Mouse (Mus musculus): ENCODE results near the gene Rbm17. TPM values are rescaled to one million over a fixed set of nuclear protein-coding genes. Genes with fewer than 3 reads are reported as not detected.
A peak's percentile ranks its signal among the peaks of the same experiment; 100 is the strongest.
"Not testable (repeated sequence)": the region's sequence is repeated elsewhere in the genome, so short reads cannot be mapped to it uniquely, and the experiment has no call there.

Gene Rbm17
- total RNA-seq, 2 experiments from 2014 or later, result 45.3 to 53.5 TPM

GRCm38 (mm10) chr2:11548508-11548907, 55.4 kb downstream of the Rbm17 start:
- no peak for DNase-seq
- intact Hi-C loops (cut with DNase I), result no loop called here

- intact Hi-C loops (cut with DNase I), result no loop called here
- DNase-seq, result no peak
Observed at GRCm38 (mm10) chr2:11547609-11548008, 56.3 kb downstream of the Rbm17 start.

DNA sequence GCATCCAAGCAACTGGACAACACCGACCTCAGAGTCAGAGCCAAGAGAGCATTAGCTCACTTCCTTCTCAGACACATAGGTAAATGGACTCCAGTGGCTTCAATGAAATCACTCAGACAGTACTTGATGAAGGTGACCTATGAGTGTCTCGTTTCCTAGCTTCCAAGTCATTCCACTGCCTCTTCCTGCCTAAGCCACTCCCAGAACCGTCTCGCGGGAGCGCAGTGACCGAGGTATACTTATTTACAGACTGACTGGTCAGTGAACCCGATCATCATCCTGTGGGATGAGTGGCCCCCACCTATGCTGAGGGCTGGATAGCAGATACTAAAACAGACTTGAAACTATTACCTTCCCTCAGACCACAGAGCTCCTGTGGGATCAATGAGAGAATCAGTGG, 57.9 kb downstream of the Rbm17 start:
- no peak for DNase-seq
- intact Hi-C loops (cut with DNase I), result no loop called here

DNA sequence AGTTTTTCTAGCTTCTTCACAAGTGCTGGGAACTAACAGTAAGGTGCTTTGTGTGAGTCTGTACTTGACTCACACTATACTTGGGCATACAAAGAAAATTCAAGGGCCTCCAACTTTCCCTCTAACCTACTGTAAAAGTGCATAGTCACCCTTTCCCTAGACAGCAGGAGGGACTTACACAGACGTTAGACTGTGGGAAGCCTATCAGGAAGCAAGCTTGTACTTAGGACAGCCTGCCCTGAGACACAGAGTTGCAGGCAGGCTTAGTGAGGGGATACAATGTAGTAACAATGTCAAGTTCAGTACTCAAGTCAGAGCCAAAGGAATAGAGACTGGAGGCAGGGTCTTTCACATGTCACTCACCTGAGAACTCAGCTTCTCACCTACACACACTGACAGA, 58.6 kb downstream of the Rbm17 start:
- intact Hi-C loops (cut with DNase I), result no loop called here

GRCm38 (mm10) chr2:11544342-11544741, 59.6 kb downstream of the Rbm17 start:
- intact Hi-C loops (cut with DNase I), result no loop called here
- no peak for DNase-seq

More for the DNA sequence above, 58.6 kb downstream of the Rbm17 start:
- no peak for DNase-seq

DNA sequence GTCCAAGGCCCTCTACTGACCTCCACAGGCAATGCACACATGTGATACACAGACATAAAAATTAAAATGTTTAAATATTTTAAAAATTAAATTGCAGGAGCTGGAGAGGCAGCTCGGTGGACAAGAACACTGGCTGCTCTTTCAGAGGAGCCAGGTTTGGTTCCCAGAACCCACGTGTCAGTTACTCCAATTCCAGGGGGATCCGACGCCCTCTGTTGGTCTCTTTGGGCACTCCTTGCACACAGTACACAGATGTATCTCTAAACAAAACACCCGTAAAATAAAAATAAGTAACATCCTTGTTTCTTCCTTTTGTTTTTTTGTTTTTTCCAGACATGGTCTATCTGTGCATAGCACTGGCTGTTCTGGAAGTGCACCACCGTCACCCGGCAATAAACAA, 60.8 kb downstream of the Rbm17 start:
- intact Hi-C loops (cut with DNase I), result loop anchor here (2.0 kb wide), 1 partner anchor 42 kb away; no protein-coding TSS in a partner anchor
- DNase-seq, result no peak

DNA sequence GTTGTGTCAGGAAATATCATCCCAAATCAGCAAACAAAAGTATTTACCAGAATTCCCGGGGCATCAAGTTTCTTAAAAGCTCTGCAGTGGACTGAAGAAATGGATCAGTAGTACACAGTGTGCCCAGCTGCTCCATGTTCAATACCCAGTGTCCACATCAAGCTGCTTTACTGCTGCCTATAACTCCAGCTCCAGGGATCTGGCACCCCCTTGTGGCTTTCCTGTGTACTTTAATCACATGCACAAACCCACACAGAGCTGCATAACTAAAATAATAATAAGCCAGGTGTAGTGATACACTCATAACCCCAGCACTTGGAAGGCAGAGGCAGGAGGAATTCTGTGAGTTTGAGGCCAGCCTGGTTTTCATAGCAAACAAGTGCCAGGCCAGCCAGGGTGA, 61.3 kb downstream of the Rbm17 start:
- peak; percentile 50 to 75 for DNase-seq
- intact Hi-C loops (cut with DNase I), result loop anchor here (1.0 to 2.0 kb wide), 2 partner anchors 42 to 210 kb away; no protein-coding TSS in a partner anchor

- no peak for DNase-seq
- intact Hi-C loops (cut with DNase I), result loop anchor here (1.0 to 2.0 kb wide), 2 partner anchors 41 to 210 kb away; no protein-coding TSS in a partner anchor
Observed at GRCm38 (mm10) chr2:11542121-11542520, 61.8 kb downstream of the Rbm17 start.

DNA sequence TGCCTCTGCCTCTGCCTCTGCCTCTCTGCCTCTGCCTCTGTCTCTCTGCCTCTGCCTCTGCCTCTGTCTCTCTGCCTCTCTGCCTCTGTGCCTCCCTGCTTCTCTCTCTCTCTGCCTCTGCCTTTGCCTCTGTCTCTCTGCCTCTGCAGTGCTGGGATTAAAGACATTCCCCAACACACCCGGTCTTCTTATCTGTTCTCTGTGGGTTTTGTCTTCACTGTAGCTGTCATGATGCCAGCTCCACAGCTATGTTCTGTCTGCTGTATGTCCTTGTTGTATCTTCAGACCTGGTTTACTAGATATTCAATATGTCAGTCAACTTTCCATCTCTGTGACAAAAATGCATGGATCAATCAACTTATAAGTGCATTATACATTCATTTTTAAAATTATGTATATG, 62.4 kb downstream of the Rbm17 start:
- DNase-seq; intact Hi-C loops (cut with DNase I): not testable (repeated sequence)

- intact Hi-C loops (cut with DNase I), result loop anchor here (2.0 kb wide), 1 partner anchor 33 kb away; no protein-coding TSS in a partner anchor
- DNase-seq, result no peak
Observed at GRCm38 (mm10) chr2:11535966-11536365, 68.0 kb downstream of the Rbm17 start.

Other genes with a start within 250 kb of the Rbm17 start
- 100 to 1,000 TPM; 128 to 161 TPM for gene Pfkfb3, start 50.1 kb downstream of the Rbm17 start, total RNA-seq (2021)
- gene Gm17490, start 22.1 kb upstream of the Rbm17 start, total RNA-seq (2021), result not detected
- gene Il2ra, start 38.7 kb upstream of the Rbm17 start, total RNA-seq (2021), result under 1 TPM; 0.41 to 0.69 TPM
- gene Il15ra, start 101.1 kb upstream of the Rbm17 start, total RNA-seq (2021), result 10 to 100 TPM; 16.5 to 27.2 TPM
- gene Fbh1, start 173.4 kb upstream of the Rbm17 start, total RNA-seq (2021), result 10 to 100 TPM; 26.3 to 30.5 TPM
- 10 to 100 TPM; 21.9 to 24.9 TPM for gene Ankrd16, start 173.7 kb upstream of the Rbm17 start, total RNA-seq (2021)

Data from gastrocnemius, postnatal 36 days (tissue).